Mouse (Mus musculus): ENCODE measurements around the gene Mbnl1. TPM values are rescaled to one million over a fixed set of nuclear protein-coding genes. Genes with fewer than 3 reads are reported as not detected.
"Not testable (repeated sequence)": the region's sequence is repeated elsewhere in the genome, so short reads cannot be mapped to it uniquely, and the experiment has no call there.

Mbnl1 gene
- polyA plus RNA-seq (2016; fragmentation: Nextera tagmentation; extraction: Ambion mirVana), result 30.5 and 33.3 TPM in 2 replicates

DNA sequence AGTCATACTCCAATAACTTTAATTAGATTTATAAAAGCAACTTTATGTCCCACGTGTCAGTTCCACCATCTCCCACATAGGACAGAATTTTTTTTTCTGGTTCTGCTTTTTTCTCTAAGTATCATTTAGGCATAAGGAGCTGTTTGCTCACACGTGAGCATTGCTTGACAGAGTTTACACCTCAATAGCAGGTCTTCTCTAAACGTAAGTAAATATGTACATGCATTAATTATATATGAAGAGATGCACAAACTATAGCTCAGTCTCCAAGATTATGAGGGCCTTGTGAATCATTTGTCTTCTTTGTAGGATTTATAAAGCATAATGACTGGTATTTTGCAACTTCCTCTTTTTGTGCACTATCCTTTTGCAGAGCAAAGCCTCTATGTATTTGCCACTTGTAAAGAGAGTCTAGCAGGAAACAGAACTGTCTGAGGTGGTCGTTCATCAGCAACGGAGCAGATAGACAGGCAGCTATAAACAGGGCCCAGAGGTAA, at the start of gene Mbnl1:
Gene Mbnl1 (plus strand): TSS at position 150 of the 497 bp plus-strand sequence.
- Histone ChIP-seq H3K9me3 (no peaks in the 10 kb centered on the region), H3K4me2 (replicated peaks) (no peak within 1 kb of the TSS), H3K27ac (replicated peaks) (no peak within 1 kb of the TSS), H3K4me1 (no peaks in the 10 kb centered on the region), H3K9ac (replicated peaks) (no peak within 1 kb of the TSS), H3K27me3 (no peaks in the 10 kb centered on the region), H3K4me3 (no peak within 1 kb of the TSS), H3K36me3 (no peaks in the 10 kb centered on the region)
- no peak for ATAC-seq (ENCODE audit: low FRiP score, low read depth)
- 76% methylated on average over 5 of the region's 5 CpGs for WGBS

DNA sequence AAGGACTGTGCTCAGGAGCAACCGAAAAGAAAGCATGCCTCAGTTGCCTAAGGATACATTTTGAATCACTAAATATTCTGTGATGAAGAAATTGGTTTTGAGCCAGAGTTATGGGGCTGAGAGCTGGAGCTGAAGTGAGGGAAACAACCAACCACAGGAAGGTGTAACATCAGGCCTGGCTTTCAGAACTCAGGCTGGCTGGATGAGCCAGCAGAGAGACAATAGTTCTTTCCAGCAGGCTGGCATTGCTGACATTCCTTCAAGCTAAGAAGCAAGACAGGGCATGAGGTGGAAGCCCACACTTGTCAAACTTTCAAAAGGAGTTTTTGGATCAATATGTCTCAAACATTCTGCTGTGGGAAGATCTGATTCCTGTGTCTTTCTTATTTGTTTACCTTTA, 48.5 kb upstream of the Mbnl1 start:
- 89% methylated on average over 1 of the region's 1 CpGs for WGBS
- Histone ChIP-seq H3K27ac (replicated peaks) (no peak overlapping the region), H3K36me3 (no peaks in the 10 kb centered on the region), H3K9me3 (no peaks in the 10 kb centered on the region), H3K9ac (replicated peaks) (no peak overlapping the region), H3K4me3 (no peak overlapping the region), H3K27me3 (no peaks in the 10 kb centered on the region), H3K4me2 (replicated peaks) (no peak overlapping the region), H3K4me1 (no peaks in the 10 kb centered on the region)
- no peak for ATAC-seq (ENCODE audit: low FRiP score, low read depth)

DNA sequence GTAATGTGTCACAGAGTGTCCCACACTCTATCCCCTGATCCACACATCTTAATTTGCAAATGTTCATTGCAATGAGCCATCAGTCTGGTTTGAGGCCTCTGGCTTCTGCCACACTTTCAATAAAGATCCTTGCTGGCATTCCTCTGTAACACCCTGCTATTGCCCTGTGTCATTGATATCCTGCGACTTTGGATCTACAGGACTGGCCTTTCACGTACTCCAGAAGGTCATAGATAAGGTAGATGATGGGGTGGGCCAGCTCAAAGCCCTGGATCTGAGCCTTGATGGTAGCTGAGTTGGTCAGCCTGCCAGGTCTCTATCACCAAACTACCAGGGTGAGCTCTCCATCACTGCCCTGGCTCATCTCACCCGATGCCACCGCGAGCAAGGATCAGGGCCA, 43.6 kb upstream of the Mbnl1 start:
- no peak for ATAC-seq (ENCODE audit: low FRiP score, low read depth)
- Histone ChIP-seq H3K9me3 (no peaks in the 10 kb centered on the region), H3K4me2 (replicated peaks) (no peak overlapping the region), H3K27ac (replicated peaks) (no peak overlapping the region), H3K36me3 (no peaks in the 10 kb centered on the region), H3K4me3 (no peak overlapping the region), H3K9ac (replicated peaks) (no peak overlapping the region), H3K4me1 (no peaks in the 10 kb centered on the region), H3K27me3 (no peaks in the 10 kb centered on the region)
- WGBS, result 92% methylated on average over 5 of the region's 5 CpGs

DNA sequence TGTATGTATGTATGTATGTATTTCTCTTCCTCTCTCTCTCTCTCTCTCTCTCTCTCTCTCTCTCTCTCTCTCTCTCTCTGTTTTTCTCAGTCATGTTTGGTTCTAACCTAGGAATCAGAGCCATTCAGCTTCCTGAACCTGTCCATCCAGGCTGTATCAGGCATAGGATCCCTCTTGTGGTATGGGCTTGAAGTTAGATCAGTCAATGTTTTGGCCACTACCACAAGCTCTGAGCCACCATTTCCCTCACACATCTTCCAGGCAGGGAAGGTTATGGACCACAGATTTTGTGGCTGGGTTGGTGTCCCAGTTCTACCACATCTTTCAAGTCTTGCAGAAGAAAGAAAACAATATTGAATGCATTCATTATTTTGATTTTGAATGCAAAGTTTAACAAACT, 35.4 kb upstream of the Mbnl1 start:
- H3K9me3 ChIP-seq, result no peaks in the 10 kb centered on the region
- no peaks in the 10 kb centered on the region for H3K4me1 ChIP-seq
- ATAC-seq (ENCODE audit: low FRiP score, low read depth), result no peak
- no peak overlapping the region for H3K9ac ChIP-seq (replicated peaks)
- H3K4me2 ChIP-seq (replicated peaks), result no peak overlapping the region
- no peaks in the 10 kb centered on the region for H3K27me3 ChIP-seq
- H3K36me3 ChIP-seq, result no peaks in the 10 kb centered on the region
- H3K4me3 ChIP-seq, result no peak overlapping the region
- no peak overlapping the region for H3K27ac ChIP-seq (replicated peaks)

DNA sequence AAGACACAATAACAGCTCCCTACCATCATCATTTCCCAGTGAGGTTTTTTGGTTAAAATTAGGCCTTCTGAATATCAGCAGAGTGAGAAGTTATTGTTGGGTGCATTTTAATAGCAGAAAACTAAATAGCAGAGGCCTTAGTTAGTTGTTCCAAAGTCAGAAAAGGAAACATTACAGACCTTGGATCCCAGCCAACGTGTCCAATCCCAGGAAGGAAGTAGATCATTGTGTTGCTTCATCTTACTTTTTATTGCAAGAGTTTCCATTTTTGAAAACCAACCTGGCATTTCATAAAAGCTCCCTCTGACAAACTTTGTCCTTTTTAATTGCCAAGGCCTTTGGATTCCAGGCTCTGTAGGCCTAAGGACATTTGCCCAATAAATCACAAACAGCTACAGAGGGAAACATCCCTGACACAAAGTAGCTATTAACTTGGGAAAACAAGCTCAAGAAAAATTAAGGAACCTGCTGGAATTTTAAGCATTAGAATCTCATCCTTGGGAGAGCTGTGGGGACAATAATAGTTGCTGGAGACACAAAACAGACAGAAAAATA, 34.9 kb upstream of the Mbnl1 start:
- Histone ChIP-seq H3K9me3 (no peaks in the 10 kb centered on the region), H3K36me3 (no peaks in the 10 kb centered on the region), H3K4me2 (replicated peaks) (no peak overlapping the region), H3K4me1 (no peaks in the 10 kb centered on the region), H3K27me3 (no peaks in the 10 kb centered on the region), H3K9ac (replicated peaks) (no peak overlapping the region), H3K4me3 (no peak overlapping the region), H3K27ac (replicated peaks) (no peak overlapping the region)
- WGBS, result 68% methylated on average over 1 of the region's 1 CpGs
- no peak for ATAC-seq (ENCODE audit: low FRiP score, low read depth)

DNA sequence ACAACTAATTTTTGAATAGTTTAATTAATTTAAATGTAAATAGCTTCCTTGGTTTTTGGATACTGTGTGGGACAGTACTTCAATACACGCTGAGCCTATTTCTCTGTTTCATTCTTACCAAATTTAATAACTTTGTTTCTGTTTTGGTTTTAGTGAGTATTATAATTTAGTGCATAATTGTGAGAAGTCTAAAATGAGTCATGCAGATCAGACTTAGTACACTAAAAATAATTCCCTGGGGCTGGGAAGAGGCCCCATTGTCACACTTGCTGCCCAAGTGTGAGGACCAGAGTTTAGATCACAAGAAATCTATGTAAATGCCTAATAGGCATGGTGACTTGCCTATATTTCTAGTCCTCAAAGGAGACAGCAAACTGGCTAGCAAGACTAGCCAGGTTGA, 33.9 kb upstream of the Mbnl1 start:
- Histone ChIP-seq H3K4me3 (no peak overlapping the region), H3K36me3 (no peaks in the 10 kb centered on the region), H3K27ac (replicated peaks) (no peak overlapping the region), H3K4me1 (no peaks in the 10 kb centered on the region), H3K27me3 (no peaks in the 10 kb centered on the region), H3K9me3 (no peaks in the 10 kb centered on the region), H3K9ac (replicated peaks) (no peak overlapping the region), H3K4me2 (replicated peaks) (no peak overlapping the region)
- 93% methylated on average over 1 of the region's 1 CpGs for WGBS
- ATAC-seq (ENCODE audit: low FRiP score, low read depth), result no peak

DNA sequence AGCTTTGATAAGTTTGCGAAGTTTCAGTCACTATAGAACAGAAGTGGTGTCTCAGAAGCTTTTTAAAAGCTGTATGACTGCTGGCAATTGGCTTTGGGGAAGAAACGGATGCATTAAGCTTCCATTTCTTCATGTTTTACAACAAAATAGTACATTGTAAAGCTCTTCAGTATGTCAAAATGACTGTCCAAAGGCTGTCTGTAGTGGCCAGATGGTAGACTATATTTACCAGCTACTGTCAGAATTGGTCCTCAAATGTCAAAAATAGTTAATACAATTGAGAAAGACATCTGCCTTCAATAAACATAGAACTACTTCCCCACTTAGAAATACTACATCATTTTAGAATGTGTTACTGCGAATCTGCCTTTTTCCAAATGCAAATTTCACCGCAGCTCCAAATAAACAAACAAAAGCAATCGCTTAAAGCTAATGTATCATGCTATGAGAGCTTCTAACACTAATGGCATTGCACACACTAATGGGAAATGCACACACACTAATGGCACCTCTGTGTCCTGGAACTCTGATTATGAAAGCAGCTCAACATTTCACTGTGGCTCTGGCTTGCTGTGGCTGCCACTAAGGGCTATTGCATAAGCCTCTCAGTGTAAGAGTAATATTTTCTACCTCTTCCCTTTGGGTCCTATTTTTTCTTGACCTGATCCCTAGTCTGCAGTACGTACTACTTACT, 10.7 kb upstream of the Mbnl1 start:
- no peak overlapping the region for H3K4me3 ChIP-seq
- H3K36me3 ChIP-seq, result no peaks in the 10 kb centered on the region
- no peak overlapping the region for H3K4me2 ChIP-seq (replicated peaks)
- H3K9ac ChIP-seq (replicated peaks), result no peak overlapping the region
- H3K4me1 ChIP-seq, result no peaks in the 10 kb centered on the region
- no peaks in the 10 kb centered on the region for H3K27me3 ChIP-seq
- 89% methylated on average over 6 of the region's 6 CpGs for WGBS
- no peak overlapping the region for H3K27ac ChIP-seq (replicated peaks)
- ATAC-seq (ENCODE audit: low FRiP score, low read depth), result no peak
- H3K9me3 ChIP-seq, result no peaks in the 10 kb centered on the region

DNA sequence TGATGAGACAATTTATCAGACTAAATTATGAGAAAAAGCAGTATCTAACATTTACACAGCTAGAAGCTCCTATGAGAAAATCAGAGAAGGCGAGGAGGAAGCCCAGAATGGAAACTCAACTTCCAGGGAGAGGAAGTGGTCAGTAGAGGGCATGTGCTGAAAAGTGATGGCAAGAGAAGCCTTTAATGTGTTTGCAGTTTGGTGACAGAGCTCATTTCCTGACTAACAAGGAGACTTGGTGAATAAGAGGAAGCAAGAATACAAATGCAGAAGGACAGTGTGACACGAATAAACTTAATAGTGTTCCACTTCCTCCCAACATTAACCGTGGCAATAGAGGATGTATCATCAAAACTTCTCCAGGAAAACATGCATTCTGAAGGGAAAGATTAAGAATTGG, 4.0 kb upstream of the Mbnl1 start:
- H3K4me3 ChIP-seq; H3K36me3 ChIP-seq; ATAC-seq (ENCODE audit: low FRiP score, low read depth); H3K27me3 ChIP-seq; H3K9ac ChIP-seq (replicated peaks); H3K27ac ChIP-seq (replicated peaks); H3K4me1 ChIP-seq; H3K4me2 ChIP-seq (replicated peaks); H3K9me3 ChIP-seq: not testable (repeated sequence)
- WGBS, result 76% methylated on average over 2 of the region's 3 CpGs

DNA sequence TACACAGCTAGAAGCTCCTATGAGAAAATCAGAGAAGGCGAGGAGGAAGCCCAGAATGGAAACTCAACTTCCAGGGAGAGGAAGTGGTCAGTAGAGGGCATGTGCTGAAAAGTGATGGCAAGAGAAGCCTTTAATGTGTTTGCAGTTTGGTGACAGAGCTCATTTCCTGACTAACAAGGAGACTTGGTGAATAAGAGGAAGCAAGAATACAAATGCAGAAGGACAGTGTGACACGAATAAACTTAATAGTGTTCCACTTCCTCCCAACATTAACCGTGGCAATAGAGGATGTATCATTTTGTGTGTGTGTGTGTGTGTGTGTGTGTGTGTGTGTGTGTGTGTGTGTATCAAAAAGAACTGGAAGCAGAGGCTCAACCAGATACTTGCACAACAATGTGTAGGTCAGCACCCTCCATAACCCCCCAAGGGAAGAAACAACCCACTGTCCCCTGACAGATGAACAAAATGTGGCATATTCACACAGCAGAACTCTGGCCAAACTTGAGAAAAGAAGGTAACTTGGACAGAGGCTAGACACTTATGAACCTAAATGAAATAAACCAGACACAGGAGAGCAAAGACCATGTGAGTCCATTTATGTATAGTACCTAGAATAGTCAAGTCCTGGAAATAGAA, 3.3 kb upstream of the Mbnl1 start:
- H3K4me1 ChIP-seq; H3K36me3 ChIP-seq; H3K9ac ChIP-seq (replicated peaks); H3K4me3 ChIP-seq; H3K27ac ChIP-seq (replicated peaks); H3K9me3 ChIP-seq; ATAC-seq (ENCODE audit: low FRiP score, low read depth); H3K4me2 ChIP-seq (replicated peaks); H3K27me3 ChIP-seq: not testable (repeated sequence)
- WGBS, result 84% methylated on average over 2 of the region's 3 CpGs

DNA sequence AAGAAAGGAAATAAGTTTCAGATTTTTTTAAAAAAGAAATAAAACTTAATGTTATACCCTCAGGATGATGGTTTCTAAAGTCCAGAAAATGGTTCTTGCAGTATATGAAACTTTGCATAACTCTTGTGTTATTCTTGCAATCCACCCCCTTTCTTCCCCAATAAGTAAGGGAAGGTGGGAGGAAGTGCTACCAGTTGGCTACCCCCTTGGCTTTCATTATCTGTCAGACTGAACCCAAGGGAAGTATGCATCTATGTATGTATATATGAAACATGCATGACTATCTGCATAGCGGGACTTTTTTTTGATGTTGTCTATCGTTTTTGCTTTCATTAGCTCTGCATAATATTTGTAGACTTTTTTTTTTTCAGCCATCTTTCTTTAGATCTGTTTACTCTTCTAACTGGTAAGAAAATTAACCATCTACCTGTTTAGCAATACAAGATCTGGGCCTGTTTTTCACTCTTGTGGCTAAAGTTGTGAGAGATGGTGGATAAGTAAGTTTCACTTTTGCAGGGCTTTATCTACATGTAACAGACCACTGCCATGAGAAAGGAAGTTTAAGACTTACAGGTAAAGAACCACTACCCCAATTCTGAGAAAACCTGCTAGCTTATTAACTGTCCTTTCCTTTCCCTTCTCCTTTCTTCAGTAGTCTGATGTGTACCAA, 484 bp upstream of the Mbnl1 start:
- Histone ChIP-seq H3K9ac (replicated peaks) (no peak overlapping the region), H3K4me2 (replicated peaks) (no peak overlapping the region), H3K27ac (replicated peaks) (no peak overlapping the region), H3K36me3 (no peaks in the 10 kb centered on the region), H3K27me3 (no peaks in the 10 kb centered on the region), H3K4me3 (no peak overlapping the region), H3K4me1 (no peaks in the 10 kb centered on the region), H3K9me3 (no peaks in the 10 kb centered on the region)
- ATAC-seq (ENCODE audit: low FRiP score, low read depth), result no peak
- 92% methylated on average over 2 of the region's 2 CpGs for WGBS

DNA sequence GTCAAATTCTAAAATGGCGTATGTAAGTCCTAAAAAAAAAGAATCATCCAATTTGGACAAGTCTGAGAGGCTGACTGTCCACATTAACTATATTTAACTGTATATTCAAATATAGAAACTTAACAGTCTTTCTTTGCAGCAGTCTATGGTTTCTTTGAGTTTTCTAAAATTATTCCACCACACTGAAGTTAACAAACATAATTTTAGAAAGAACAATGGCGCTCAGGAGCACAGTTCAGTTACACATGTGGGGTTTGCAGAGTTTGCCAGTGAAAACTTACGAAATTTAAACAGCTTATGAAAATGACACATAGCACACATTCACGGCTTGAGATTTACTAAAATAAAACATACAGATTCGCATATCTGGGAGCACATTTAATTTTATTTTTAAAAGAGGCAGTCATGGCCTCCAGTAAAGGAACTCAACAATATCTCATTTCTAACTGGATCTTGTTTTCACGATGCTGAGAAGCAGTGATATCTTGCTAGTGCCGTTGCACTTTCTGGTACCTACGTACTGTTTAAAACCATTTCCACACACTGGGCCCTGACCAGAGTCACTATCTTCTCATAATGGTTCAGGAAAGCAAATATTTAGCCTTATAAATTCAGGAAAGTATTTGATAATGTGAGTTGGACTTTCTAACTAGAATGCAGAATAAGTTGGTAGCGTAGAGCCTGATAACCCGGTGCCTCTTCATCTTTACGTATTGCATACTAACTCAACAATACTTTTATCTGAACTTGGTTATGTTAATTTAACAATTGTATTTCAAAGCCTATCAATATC, 1.4 kb downstream of the Mbnl1 start:
- Histone ChIP-seq H3K27ac (replicated peaks) (no peak overlapping the region), H3K4me3 (no peak overlapping the region), H3K36me3 (no peaks in the 10 kb centered on the region), H3K9ac (replicated peaks) (no peak overlapping the region), H3K9me3 (no peaks in the 10 kb centered on the region), H3K4me1 (no peaks in the 10 kb centered on the region), H3K27me3 (no peaks in the 10 kb centered on the region), H3K4me2 (replicated peaks) (no peak overlapping the region)
- WGBS, result 93% methylated on average over 11 of the region's 11 CpGs
- ATAC-seq (ENCODE audit: low FRiP score, low read depth), result no peak

DNA sequence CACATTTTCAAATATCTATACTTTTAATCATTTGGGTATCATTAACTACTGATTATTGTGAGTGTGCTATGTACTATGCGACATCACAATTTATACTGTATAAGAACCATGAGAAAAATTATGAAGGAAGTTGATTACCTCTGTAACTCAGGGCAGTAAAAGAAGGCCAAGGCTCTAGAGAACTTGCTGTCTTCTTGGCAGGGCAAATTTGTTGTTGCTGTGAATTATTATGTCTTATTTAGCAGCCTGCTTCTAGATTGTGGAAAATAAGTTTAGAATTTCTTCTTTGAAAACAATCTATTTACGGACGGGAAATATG, 2.0 kb downstream of the Mbnl1 start:
- 89% methylated on average over 3 of the region's 3 CpGs for WGBS

More for the DNA sequence above, 2.0 kb downstream of the Mbnl1 start:
- no peak overlapping the region for H3K4me3 ChIP-seq
- no peak for ATAC-seq (ENCODE audit: low FRiP score, low read depth)
- no peak overlapping the region for H3K27ac ChIP-seq (replicated peaks)
- H3K36me3 ChIP-seq, result no peaks in the 10 kb centered on the region
- no peaks in the 10 kb centered on the region for H3K27me3 ChIP-seq
- H3K4me2 ChIP-seq (replicated peaks), result no peak overlapping the region
- H3K4me1 ChIP-seq, result no peaks in the 10 kb centered on the region
- H3K9ac ChIP-seq (replicated peaks), result no peak overlapping the region
- no peaks in the 10 kb centered on the region for H3K9me3 ChIP-seq
